Comparison of ENCODE assay signal across 7 mouse cellular contexts in genomic region chr5:110100921-110101631, GRCm38 (mm10). TPM values are rescaled to one million over a fixed set of nuclear protein-coding genes. Genes with fewer than 3 reads are reported as not detected.
DNase-seq lines count a peak whose midpoint lies in the region; ATAC-seq and TF ChIP-seq lines count a peak whose summit lies in the region.

No protein-coding gene starts in this region.

- DNase-seq in urinary bladder, postnatal 14 days (ENCODE audit: low spot score), result peak; percentile 11
- no peak for DNase-seq in urinary bladder, adult 18-20 months (ENCODE audit: low spot score in 2 of 2)
- peak; percentile 55 for DNase-seq in hindbrain, embryonic 11.5 days (ENCODE audit: low spot score)
- peak; percentile 35 to 45 for DNase-seq in left cerebral cortex, adult 2 months (ENCODE audit: extremely low spot score in 1 of 2, low spot score in 2 of 2)

- under 1% methylated on average over 31 of the region's 37 CpGs for WGBS in hindbrain, embryonic 11.5 days
- 2% methylated on average over 35 of the region's 37 CpGs for WGBS in midbrain, embryonic 12.5 days
- WGBS in stomach, embryonic 16.5 days, result 1% methylated on average over 34 of the region's 37 CpGs

- peaks cover 5% of the 10 kb centered on the region; the same call in 1 of the 2 replicates for H3K27me3 ChIP-seq in hindbrain, embryonic 11.5 days (ENCODE audit: control insufficient read depth, insufficient read depth, low read length)
- H3K27me3 ChIP-seq in midbrain, embryonic 12.5 days, result peaks cover 27% of the 10 kb centered on the region
- no peaks in the 10 kb centered on the region for H3K27me3 ChIP-seq in stomach, embryonic 16.5 days (ENCODE audit: control insufficient read depth, insufficient read depth, low read length)

- peak; percentile 48 for ATAC-seq in common myeloid progenitor, adult 5-6 weeks (replicated peaks; ENCODE audit: low read depth, poor library complexity, severe bottlenecking)
- ATAC-seq in hindbrain, embryonic 11.5 days (ENCODE audit: low FRiP score), result peak; percentile 31
- peak; percentile 28 for ATAC-seq in midbrain, embryonic 12.5 days (ENCODE audit: low FRiP score, low read depth)
- 0 out of 2 replicates have a peak, but pooled peaks have one; percentile 11 for ATAC-seq in stomach, embryonic 16.5 days (ENCODE audit: insufficient read depth, low FRiP score)

- TF ChIP-seq CTCF in left cerebral cortex, adult 2 months (IDR thresholded peaks at IDR 0.05), result no peak

- H3K4me3 ChIP-seq in hindbrain, embryonic 11.5 days (ENCODE audit: low read depth, low read length), result peak overlapping the region; percentile 30
- H3K4me3 ChIP-seq in left cerebral cortex, adult 2 months, result peak overlapping the region; percentile 53
- H3K4me3 ChIP-seq in midbrain, embryonic 12.5 days, result peak overlapping the region; percentile 31
- peak overlapping the region; percentile 40 for H3K4me3 ChIP-seq in stomach, embryonic 16.5 days (replicated peaks; ENCODE audit: low read length)

- intact Hi-C loops in left cerebral cortex, adult 2 months (cut with DNase I), result loop anchor here (10.0 kb wide), 2 partner anchors 106 to 1446 kb away; partner anchors contain the start of gene Zfp932

- peak overlapping the region; percentile 56 for H3K4me2 ChIP-seq in hindbrain, embryonic 11.5 days (replicated peaks; ENCODE audit: low read depth, low read length)
- peak overlapping the region; percentile 60 for H3K4me2 ChIP-seq in midbrain, embryonic 12.5 days (replicated peaks)
- peak overlapping the region; percentile 76 for H3K4me2 ChIP-seq in stomach, embryonic 16.5 days (ENCODE audit: low read depth, low read length)

- peaks cover 6% of the 10 kb centered on the region; the same call in 1 of the 2 replicates for H3K4me1 ChIP-seq in hindbrain, embryonic 11.5 days (replicated peaks; ENCODE audit: control insufficient read depth, insufficient read depth, low read length)
- H3K4me1 ChIP-seq in midbrain, embryonic 12.5 days, result peaks cover 22% of the 10 kb centered on the region
- H3K4me1 ChIP-seq in stomach, embryonic 16.5 days (ENCODE audit: control insufficient read depth, insufficient read depth, low read length), result peaks cover 17% of the 10 kb centered on the region

- H3K36me3 ChIP-seq in hindbrain, embryonic 11.5 days (ENCODE audit: control insufficient read depth, insufficient read depth, low read length), result peaks cover 28% of the 10 kb centered on the region
- H3K36me3 ChIP-seq in midbrain, embryonic 12.5 days, result peaks cover 34% of the 10 kb centered on the region
- H3K36me3 ChIP-seq in stomach, embryonic 16.5 days (ENCODE audit: control insufficient read depth, insufficient read depth, low read length), result peaks cover 33% of the 10 kb centered on the region

- H3K9ac ChIP-seq in hindbrain, embryonic 11.5 days (ENCODE audit: low read depth, low read length), result no peak overlapping the region
- no peak overlapping the region; the same call in 1 of the 2 replicates for H3K9ac ChIP-seq in midbrain, embryonic 12.5 days (replicated peaks)
- H3K9ac ChIP-seq in stomach, embryonic 16.5 days (ENCODE audit: low read length), result peak overlapping the region; percentile 49

- no peaks in the 10 kb centered on the region for H3K9me3 ChIP-seq in hindbrain, embryonic 11.5 days (ENCODE audit: control insufficient read depth, low read length)
- no peaks in the 10 kb centered on the region for H3K9me3 ChIP-seq in midbrain, embryonic 12.5 days
- H3K9me3 ChIP-seq in stomach, embryonic 16.5 days (replicated peaks; ENCODE audit: control insufficient read depth, low read length), result peaks cover 6% of the 10 kb centered on the region

- H3K27ac ChIP-seq in hindbrain, embryonic 11.5 days (ENCODE audit: low read depth, low read length), result no peak overlapping the region
- H3K27ac ChIP-seq in left cerebral cortex, adult 2 months, result peak overlapping the region; percentile 91
- H3K27ac ChIP-seq in midbrain, embryonic 12.5 days (replicated peaks), result no peak overlapping the region
- H3K27ac ChIP-seq in stomach, embryonic 16.5 days (ENCODE audit: low read length), result no peak overlapping the region

RNA-seq across cellular contexts. Expression of gene Plcxd1, which starts 1.3 kb away (rescaled TPM):
- 0.05 TPM in 1 of 2 replicates, not detected in the other for total RNA-seq in common myeloid progenitor, adult 5-6 weeks (2017)
- 0.64 and 0.76 TPM in 2 replicates for polyA plus RNA-seq in hindbrain, embryonic 11.5 days (2014; fragmentation: Nextera tagmentation; extraction: Ambion mirVana)
- total RNA-seq in left cerebral cortex, adult 2 months (2021), result 1 to 10 TPM; 9.3 to 9.5 TPM
- polyA plus RNA-seq in midbrain, embryonic 12.5 days (2016; fragmentation: Nextera tagmentation; extraction: Ambion mirVana), result 1.1 and 1.3 TPM in 2 replicates
- 1.3 and 1.4 TPM in 2 replicates for polyA plus RNA-seq in stomach, embryonic 16.5 days (2015; fragmentation: Nextera tagmentation; extraction: Ambion mirVana)

RNA-seq across cellular contexts. Expression of gene Gm35315, which starts 6.9 kb away (rescaled TPM):
- total RNA-seq in common myeloid progenitor, adult 5-6 weeks (2017), result 3.0 and 4.6 TPM in 2 replicates
- polyA plus RNA-seq in hindbrain, embryonic 11.5 days (2014; fragmentation: Nextera tagmentation; extraction: Ambion mirVana), result 0.80 and 1.0 TPM in 2 replicates
- under 1 TPM; 0.42 to 0.59 TPM for total RNA-seq in left cerebral cortex, adult 2 months (2021)
- 1.4 TPM in 2 replicates for polyA plus RNA-seq in midbrain, embryonic 12.5 days (2016; fragmentation: Nextera tagmentation; extraction: Ambion mirVana)
- 1.8 and 2.0 TPM in 2 replicates for polyA plus RNA-seq in stomach, embryonic 16.5 days (2015; fragmentation: Nextera tagmentation; extraction: Ambion mirVana)

RNA-seq across cellular contexts. Expression of gene Gtpbp6, which starts 6.9 kb away (rescaled TPM):
- total RNA-seq in common myeloid progenitor, adult 5-6 weeks (2017), result 15.7 and 18.0 TPM in 2 replicates
- 26.6 and 29.5 TPM in 2 replicates for polyA plus RNA-seq in hindbrain, embryonic 11.5 days (2014; fragmentation: Nextera tagmentation; extraction: Ambion mirVana)
- total RNA-seq in left cerebral cortex, adult 2 months (2021), result 100 to 1,000 TPM; 107 to 108 TPM
- polyA plus RNA-seq in midbrain, embryonic 12.5 days (2016; fragmentation: Nextera tagmentation; extraction: Ambion mirVana), result 39.3 and 43.8 TPM in 2 replicates
- polyA plus RNA-seq in stomach, embryonic 16.5 days (2015; fragmentation: Nextera tagmentation; extraction: Ambion mirVana), result 25.8 and 29.0 TPM in 2 replicates

RNA-seq across cellular contexts. Expression of gene Zfp605, which starts 8.8 kb away (rescaled TPM):
- 11.7 and 16.1 TPM in 2 replicates for total RNA-seq in common myeloid progenitor, adult 5-6 weeks (2017)
- 8.6 and 10.7 TPM in 2 replicates for polyA plus RNA-seq in hindbrain, embryonic 11.5 days (2014; fragmentation: Nextera tagmentation; extraction: Ambion mirVana)
- total RNA-seq in left cerebral cortex, adult 2 months (2021), result 10 to 100 TPM; 15.9 to 16.7 TPM
- 10.9 and 12.0 TPM in 2 replicates for polyA plus RNA-seq in midbrain, embryonic 12.5 days (2016; fragmentation: Nextera tagmentation; extraction: Ambion mirVana)
- 2.7 and 3.0 TPM in 2 replicates for polyA plus RNA-seq in stomach, embryonic 16.5 days (2015; fragmentation: Nextera tagmentation; extraction: Ambion mirVana)

RNA-seq across cellular contexts. Expression of gene Gm17655, which starts 28.8 kb away (rescaled TPM):
- 4.0 and 10.4 TPM in 2 replicates for total RNA-seq in common myeloid progenitor, adult 5-6 weeks (2017)
- polyA plus RNA-seq in hindbrain, embryonic 11.5 days (2014; fragmentation: Nextera tagmentation; extraction: Ambion mirVana), result 5.5 and 6.4 TPM in 2 replicates
- 10 to 100 TPM in 1 of 2 experiments, 1 to 10 TPM in 1; 9.3 to 10.0 TPM for total RNA-seq in left cerebral cortex, adult 2 months (2021)
- polyA plus RNA-seq in midbrain, embryonic 12.5 days (2016; fragmentation: Nextera tagmentation; extraction: Ambion mirVana), result 5.2 and 8.9 TPM in 2 replicates
- 2.8 and 5.3 TPM in 2 replicates for polyA plus RNA-seq in stomach, embryonic 16.5 days (2015; fragmentation: Nextera tagmentation; extraction: Ambion mirVana)

Comparison
In these comparisons a context has a peak if more than half of its experiments do, and no peak if none do; other contexts are left out.
1. DNase-seq: peak in urinary bladder, postnatal 14 days (single experiment), hindbrain, embryonic 11.5 days (single experiment) and left cerebral cortex, adult 2 months (2 of 2); none in urinary bladder, adult 18-20 months (0 of 2).
2. Peak in every context shown above with its lines, with median percentiles within 50 percentile points of each other: ATAC-seq, H3K4me2 ChIP-seq and H3K4me3 ChIP-seq.